Mouse (Mus musculus) ES-Bruce4 (cell line): ENCODE results near the gene Pigx. TPM values are rescaled to one million over a fixed set of nuclear protein-coding genes. Genes with fewer than 3 reads are reported as not detected.

ENCODE experiments used
- H3K27ac ChIP-seq: 2 replicates; pipeline ENCODE4 v1.5.1; 2012; ENCODE audit warnings: low read length, inconsistent platforms; ENCODE audit not compliant: insufficient read depth
- H3K27me3 ChIP-seq: 2 replicates; pipeline ENCODE4 v1.6.1; 2012; ENCODE audit warnings: mild to moderate bottlenecking, low read length, inconsistent platforms; ENCODE audit not compliant: control insufficient read depth, poor library complexity, insufficient read depth, severe bottlenecking
- H3K36me3 ChIP-seq: 2 replicates; pipeline ENCODE4 v1.6.1; 2012; ENCODE audit warnings: inconsistent platforms, mild to moderate bottlenecking, low read length, moderate library complexity; ENCODE audit not compliant: control insufficient read depth, poor library complexity, insufficient read depth, severe bottlenecking
- H3K4me1 ChIP-seq: one replicate; pipeline ENCODE4 v1.8.1; 2011; ENCODE audit warnings: low read length; ENCODE audit not compliant: control insufficient read depth, insufficient read depth
- H3K4me3 ChIP-seq: 2 replicates; pipeline ENCODE4 v1.5.1; 2011; ENCODE audit warnings: low read depth, mild to moderate bottlenecking, low read length
- H3K9ac ChIP-seq: 2 replicates; pipeline ENCODE4 v1.6.1; 2012; ENCODE audit warnings: low read depth, mild to moderate bottlenecking, inconsistent platforms; ENCODE audit not compliant: poor library complexity, severe bottlenecking
- H3K9me3 ChIP-seq: replicated peaks from 2 replicates; pipeline ENCODE4 v1.6.1; 2012; ENCODE audit warnings: mild to moderate bottlenecking, low read length, inconsistent platforms; ENCODE audit not compliant: control insufficient read depth, poor library complexity, insufficient read depth, severe bottlenecking
- CTCF ChIP-seq: IDR thresholded peaks from one replicate; pipeline ENCODE4 v1.8.1; 2011; ENCODE audit warnings: low read depth, low read length
- EP300 ChIP-seq: IDR thresholded peaks from 2 replicates; pipeline ENCODE4 v1.6.1; 2011; ENCODE audit warnings: low read depth, low read length; ENCODE audit not compliant: insufficient read depth
- POLR2A ChIP-seq: IDR thresholded peaks from one replicate; pipeline ENCODE4 v1.8.1; 2011; ENCODE audit warnings: low read length; ENCODE audit not compliant: insufficient read depth
- polyA plus RNA-seq: library from polyadenylated mRNA; stranded (reverse); fragments of >200 nt; gene quantifications from 2 replicates; pipeline ENCODE4 v1.2.4, GENCODE M21; 2011; ENCODE audit warnings: low read depth; ENCODE audit not compliant: missing spikeins, insufficient read depth, insufficient read length

The Pigx gene
- polyA plus RNA-seq, 1 experiment, result 69.2 TPM

DNA sequence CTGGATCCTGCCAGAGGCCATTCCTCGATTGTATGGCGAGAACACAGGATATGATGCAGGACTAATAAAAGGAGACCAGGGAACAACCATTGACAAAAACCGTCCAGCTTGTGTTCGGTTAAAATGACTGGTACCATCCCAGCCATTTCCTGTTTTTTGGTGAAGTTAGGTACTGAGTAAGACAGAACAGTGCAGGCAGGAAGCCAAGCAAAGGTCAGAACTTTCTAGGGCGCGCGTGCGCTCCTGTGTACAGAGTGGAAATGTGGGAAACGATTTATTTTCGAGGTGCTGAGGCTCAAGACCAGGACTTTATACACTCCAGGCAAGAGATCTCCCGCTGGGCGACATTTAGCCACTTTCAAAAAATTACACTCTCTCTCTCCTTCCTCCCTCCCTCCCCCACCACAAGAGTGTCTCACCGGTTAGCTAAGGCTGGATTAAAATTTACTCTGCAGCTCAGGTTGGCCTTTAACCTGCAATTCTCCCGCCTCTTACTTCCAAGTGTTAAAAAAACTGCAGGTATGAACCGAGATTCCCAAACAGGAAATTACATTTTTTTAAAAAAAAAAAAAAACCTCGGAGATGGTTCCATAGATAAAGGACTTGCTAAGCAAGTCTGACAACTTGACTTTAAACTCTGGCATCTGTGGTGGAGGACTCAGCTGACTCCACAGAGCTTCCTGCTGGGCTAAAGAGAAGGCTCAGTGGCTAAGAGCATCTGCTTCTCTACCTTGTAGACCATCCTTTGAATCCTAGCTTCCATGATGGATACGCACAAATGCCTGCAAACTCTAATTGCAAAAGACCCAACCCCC lies 11.7 kb downstream of the Pigx start:
- H3K27ac ChIP-seq, result peak overlapping the region; percentile 9; the same call in 1 of the 2 replicates
- H3K36me3 ChIP-seq, result peaks cover 21% of the 10 kb centered on the region
- no peak overlapping the region for H3K4me3 ChIP-seq
- H3K9me3 ChIP-seq, result no peaks in the 10 kb centered on the region
- H3K27me3 ChIP-seq, result no peaks in the 10 kb centered on the region
- H3K4me1 ChIP-seq, result no peaks in the 10 kb centered on the region
- no peak for TF ChIP-seq CTCF
- TF ChIP-seq POLR2A, result no peak
- TF ChIP-seq EP300, result no peak
- H3K9ac ChIP-seq, result no peak overlapping the region

DNA sequence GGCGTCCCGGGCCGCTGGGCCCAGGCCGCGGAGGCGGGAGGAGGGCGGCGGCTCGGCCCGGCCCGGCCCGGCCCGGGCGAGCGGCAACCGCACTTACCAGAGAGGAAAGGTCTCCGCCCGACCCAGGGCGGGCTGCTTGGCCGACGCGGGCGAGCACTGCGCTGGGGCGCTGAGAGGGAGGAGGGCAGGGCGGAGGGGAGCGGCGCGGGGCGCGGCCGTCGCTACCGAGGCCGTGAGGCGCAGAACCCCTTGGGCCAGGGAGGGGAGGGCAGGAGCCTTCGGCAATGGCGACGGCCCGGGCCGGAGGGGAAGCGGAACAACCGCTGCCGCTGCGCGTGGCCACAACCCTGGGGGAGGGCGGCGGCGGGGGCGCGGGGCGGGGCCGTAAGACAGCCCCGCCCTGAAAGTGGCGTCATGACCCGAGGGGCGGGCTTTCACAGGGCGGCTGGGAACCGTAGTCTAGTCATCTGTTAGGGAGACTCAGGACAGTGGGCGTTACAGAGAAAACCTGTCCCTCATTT lies 20.5 kb downstream of the Pigx start, which contains the start of gene Pak2:
TSS of gene Pak2 (minus strand) at position 352 of the 521 bp plus-strand sequence.
- Histone ChIP-seq H3K9me3 (no peaks in the 10 kb centered on the region), H3K9ac (peak within 1 kb of the TSS; percentile 95), H3K4me3 (peak within 1 kb of the TSS; percentile 94), H3K36me3 (no peaks in the 10 kb centered on the region), H3K27me3 (no peaks in the 10 kb centered on the region), H3K4me1 (no peaks in the 10 kb centered on the region), H3K27ac (peak within 1 kb of the TSS; percentile 17)
- TF ChIP-seq CTCF (no peak), POLR2A (peak; percentile 41), EP300 (0 out of 2 replicates have a peak, but pooled peaks have one; percentile 33)

DNA sequence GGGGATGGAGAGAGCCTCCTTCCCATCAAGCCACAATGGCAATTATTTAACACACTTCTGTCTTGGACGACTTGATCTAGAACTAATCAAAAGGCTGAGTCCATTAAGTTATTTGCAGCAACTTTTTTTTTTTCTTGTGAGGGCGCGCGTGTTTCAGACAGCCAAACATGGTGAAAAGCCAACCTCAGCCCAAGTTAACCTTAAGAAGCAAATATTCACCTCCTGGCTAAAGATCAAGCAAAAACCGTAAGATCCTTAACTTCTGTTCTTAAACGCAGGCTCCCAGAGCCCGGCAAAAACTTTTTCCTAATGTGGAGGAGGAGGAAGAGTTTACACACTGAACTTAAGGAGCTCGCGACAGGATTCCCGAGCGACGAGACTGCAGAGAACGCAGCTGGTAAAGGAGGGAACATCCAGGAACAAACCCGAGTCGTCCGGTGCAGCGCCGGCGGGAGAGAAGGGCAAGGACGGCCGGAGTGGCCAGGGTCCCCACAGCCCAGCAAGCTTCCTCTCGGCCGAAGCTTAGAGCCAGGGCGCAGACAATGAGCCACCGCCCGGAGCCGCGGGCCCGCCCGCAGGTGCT lies 21.0 kb downstream of the Pigx start:
- Histone ChIP-seq H3K9me3 (no peaks in the 10 kb centered on the region), H3K27ac (peak overlapping the region; percentile 17), H3K4me1 (no peaks in the 10 kb centered on the region), H3K4me3 (peak overlapping the region; percentile 94), H3K27me3 (no peaks in the 10 kb centered on the region), H3K9ac (peak overlapping the region; percentile 95), H3K36me3 (no peaks in the 10 kb centered on the region)
- TF ChIP-seq EP300 (no peak), CTCF (no peak), POLR2A (no peak)

DNA sequence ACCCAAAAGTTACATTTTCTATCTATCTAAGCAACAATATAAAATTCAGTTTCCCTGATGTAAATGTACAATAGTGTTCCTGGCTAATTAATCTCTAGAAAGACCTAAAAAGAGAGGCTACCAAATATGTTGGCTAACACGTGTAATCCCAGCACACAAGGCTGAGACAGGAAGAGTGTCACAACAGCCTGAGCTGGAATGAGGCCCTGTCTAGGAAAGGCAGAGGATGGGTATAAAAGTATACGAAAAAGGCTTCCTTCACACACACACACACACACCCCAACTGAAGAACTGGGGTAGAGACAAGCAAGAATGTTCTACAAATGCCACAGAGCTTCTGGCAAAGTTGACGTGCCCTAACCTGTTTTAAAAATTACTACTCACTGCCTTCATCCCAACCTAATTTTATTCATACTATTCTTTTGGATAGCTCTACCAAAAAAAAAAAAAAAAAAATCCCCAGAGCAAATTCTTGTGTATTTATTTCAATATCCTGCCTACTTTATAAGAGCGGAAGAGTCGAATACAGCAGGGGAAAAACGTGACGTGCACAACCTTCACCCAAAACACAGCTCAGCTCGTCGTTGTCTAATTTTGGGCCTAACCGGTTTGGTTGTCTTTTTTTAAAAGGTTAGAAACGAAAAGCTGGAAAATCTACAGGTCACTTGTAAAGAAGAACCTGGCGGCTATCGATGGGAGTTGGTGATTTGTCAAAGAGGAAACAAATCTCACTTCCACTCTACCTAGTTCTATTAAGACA lies 21.7 kb downstream of the Pigx start:
- peak overlapping the region; percentile 17; the same call in 1 of the 2 replicates for H3K27ac ChIP-seq
- H3K27me3 ChIP-seq, result no peaks in the 10 kb centered on the region

DNA sequence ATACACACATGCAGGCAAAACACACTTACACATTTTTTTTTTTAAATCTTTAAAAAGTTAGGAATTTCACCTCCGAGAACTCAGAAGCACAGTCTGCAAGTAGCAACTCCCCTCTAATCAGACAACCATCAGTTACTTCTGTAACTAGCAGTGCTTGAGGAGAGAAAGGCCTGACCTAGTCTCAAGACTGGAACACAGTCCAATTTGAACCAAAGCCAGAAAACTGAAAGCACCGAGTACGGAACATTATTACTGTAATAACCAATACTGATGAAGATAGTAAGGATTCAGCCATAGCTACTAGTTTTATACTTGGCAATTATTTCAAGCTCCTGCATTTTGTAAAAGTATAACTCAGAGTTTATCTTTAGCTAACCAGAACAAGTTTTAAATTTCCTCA lies 23.1 kb downstream of the Pigx start:
- Histone ChIP-seq H3K27ac (no peak overlapping the region), H3K9me3 (no peaks in the 10 kb centered on the region), H3K4me3 (no peak overlapping the region), H3K9ac (no peak overlapping the region), H3K36me3 (no peaks in the 10 kb centered on the region), H3K27me3 (no peaks in the 10 kb centered on the region), H3K4me1 (no peaks in the 10 kb centered on the region)
- no peak for TF ChIP-seq EP300
- no peak for TF ChIP-seq POLR2A
- TF ChIP-seq CTCF, result no peak

More for the DNA sequence above, 21.7 kb downstream of the Pigx start:
- H3K36me3 ChIP-seq, result no peaks in the 10 kb centered on the region
- H3K9ac ChIP-seq, result peak overlapping the region; percentile 95
- peak overlapping the region; percentile 94 for H3K4me3 ChIP-seq
- no peaks in the 10 kb centered on the region for H3K9me3 ChIP-seq
- H3K4me1 ChIP-seq, result no peaks in the 10 kb centered on the region
- TF ChIP-seq CTCF, result no peak
- no peak for TF ChIP-seq EP300
- no peak for TF ChIP-seq POLR2A
